Mouse (Mus musculus): ENCODE measurements around the gene Shcbp1l.
"Not testable (repeated sequence)": the region's sequence is repeated elsewhere in the genome, so short reads cannot be mapped to it uniquely, and the experiment has no call there.

Gene Shcbp1l

DNA sequence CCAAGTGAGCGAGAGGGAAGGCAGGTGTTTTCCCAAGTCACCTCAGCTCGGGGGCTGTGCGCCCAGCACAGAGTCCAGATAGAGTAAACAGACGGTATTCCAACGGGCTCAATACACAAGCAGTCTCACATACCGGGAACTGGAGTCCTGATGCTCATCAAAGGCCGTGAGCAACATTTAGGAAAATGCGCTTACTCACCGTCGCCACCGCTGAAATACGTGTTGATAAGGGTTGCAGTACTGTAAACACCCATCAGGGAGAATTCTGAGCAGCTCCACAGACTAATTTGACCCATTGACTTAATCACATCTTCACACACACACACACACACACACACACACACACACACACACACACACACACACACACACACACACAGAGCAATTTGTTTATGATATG lies 691 bp upstream of the Shcbp1l start:
- peak; percentile 33 for DNase-seq (ENCODE audit: low read depth, low spot score)

DNA sequence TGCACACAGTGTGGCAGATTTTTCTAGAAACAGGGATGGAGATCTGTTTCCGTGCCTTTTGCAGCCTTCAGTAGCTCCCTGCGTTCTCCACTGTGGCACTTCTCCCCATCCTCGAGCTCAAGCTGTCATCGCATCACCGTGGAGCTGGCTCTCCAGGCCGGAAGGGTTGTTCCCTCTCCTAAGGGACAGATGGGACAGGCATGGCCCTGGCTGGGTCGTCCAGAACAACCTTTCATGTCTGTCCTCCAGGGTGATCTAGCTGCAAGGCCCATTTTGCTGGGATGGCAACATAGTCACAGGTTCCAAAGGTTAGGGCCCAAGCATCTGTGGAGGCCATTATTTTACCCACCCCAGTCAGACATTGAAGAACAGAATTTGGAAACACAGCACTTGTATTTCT lies 6.2 kb downstream of the Shcbp1l start:
- no peak for DNase-seq (ENCODE audit: low read depth, low spot score)

DNA sequence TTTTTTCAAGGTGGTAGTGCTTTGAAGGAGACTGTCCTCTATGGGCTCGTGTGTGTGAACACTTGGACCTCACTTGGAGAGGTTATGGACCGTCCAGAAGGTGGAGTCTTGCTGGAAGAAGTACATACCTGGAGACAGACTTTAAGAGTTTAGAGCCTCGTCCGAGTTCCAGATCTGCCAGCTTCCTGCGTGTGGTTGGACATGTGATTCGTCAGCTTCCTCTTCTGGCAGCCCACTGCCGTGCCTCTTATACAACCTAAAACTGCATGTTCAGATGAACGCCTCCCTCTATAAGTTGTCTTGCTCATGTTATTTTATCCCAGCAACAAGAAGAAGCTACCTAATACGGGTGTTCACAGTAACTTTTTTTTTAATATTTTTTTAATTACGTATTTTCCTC lies 6.7 kb downstream of the Shcbp1l start:
- DNase-seq (ENCODE audit: low read depth, low spot score), result no peak

DNA sequence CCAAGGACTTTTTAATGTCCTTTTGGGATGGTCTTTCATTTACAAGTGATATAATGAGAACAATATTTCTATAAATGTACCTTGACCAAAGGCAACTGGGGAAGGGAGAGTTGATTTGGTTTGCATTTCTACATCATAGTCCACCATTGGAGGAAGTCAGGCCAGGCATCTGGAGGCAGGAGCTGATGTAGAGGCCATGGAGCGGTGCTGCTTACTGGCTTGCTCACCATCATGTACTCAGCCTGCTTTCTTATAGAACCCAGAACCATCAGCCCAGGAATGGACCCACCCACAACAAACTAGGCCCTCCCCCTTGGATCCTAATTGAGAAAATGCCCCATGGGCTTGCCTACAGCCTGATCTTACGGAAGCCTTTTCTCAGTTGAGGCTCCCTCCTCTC lies 7.4 kb downstream of the Shcbp1l start:
- no peak for DNase-seq (ENCODE audit: low read depth, low spot score)

DNA sequence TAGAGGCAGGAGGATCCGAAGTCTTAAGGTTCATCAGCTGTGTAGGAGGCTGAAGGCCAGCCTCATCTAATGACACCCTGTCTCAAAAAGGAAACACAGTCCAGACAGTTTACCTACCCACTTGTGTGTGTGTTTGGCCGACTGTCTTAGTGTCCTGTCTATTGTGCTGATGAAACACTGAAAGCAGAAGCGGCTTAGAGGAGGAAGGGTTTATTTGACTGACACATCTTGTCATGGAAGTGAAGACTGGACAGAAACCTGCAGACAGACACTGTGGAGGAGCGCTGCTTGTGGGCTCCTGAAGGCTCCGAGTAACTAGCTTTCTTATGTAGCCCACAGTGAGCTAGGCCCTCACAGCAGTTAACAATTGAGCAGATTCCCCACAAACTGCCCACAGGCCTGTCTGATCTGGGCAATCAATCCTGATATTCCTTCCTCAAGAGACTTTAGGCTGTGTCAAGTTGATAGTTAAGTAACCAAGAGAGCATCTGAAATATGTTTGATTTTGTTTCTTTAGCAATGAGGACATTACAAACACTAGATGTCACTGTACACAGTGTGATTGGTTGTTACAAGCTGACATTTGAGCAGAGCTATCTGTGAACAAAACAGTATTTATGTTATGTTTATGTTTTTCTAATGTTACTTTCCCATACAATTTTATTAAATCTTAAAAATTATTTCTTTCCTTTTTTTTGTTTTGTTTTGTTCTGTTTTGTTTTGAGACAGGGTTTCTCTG lies 9.1 kb downstream of the Shcbp1l start:
- no peak for DNase-seq (ENCODE audit: low read depth, low spot score)

DNA sequence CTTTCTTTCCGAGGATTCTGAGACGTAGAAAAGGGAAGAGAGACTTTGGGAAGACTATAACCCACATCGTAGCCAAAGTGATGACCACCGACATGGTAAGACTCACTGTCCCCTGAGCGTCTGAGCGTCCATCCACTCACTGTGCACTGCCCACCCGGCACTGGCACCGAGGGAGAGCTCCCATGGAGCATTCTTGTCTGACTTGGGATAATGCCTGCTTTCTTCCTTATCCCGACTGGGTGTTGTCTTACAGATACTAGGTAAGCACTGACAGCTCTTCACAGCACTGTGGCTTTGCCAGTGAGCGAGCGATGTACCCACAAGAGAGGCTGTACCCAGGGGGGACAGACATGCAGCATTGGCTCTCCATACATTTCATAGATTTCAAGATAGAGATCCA lies 12.6 kb downstream of the Shcbp1l start:
- DNase-seq (ENCODE audit: low read depth, low spot score), result no peak

DNA sequence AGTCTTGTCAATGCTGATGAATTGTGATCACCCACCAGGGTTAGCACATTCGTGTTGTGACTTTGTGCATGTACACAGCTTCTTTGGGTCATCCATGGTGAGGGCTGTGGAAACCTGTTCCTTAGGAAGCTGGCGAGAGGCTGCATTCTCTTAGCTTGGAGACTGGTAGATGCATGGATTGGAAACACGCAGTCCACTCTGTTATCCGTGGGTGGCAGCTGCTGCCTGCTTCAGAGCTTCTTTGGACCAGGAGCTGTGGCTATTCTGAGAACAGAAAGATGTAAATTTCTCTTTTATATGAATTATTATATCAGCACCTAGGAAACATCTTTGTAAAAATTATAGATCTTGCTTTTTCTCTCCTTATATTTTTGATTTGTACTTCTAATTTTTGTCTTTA lies 15.8 kb downstream of the Shcbp1l start:
- DNase-seq (ENCODE audit: low read depth, low spot score), result no peak

DNA sequence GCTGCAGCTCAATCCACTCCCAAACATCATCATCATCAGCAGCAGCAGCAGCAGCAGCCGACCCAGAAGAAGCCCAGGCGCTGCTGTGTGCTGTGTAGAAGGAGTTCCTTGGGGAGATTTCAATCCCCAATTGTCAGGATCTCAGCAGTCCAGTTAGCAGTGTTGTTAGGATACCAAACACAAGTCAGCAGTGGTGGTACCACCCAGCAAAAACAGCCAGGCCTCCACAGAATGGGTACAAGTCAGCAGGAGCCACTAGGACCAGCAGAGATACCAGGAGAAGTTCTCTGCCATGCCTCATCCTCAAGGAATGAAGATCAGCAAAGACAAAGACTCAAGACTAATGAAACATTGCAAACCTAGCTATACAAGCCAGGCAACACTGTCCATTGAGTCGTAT lies 16.7 kb downstream of the Shcbp1l start:
- DNase-seq (ENCODE audit: low read depth, low spot score), result no peak

DNA sequence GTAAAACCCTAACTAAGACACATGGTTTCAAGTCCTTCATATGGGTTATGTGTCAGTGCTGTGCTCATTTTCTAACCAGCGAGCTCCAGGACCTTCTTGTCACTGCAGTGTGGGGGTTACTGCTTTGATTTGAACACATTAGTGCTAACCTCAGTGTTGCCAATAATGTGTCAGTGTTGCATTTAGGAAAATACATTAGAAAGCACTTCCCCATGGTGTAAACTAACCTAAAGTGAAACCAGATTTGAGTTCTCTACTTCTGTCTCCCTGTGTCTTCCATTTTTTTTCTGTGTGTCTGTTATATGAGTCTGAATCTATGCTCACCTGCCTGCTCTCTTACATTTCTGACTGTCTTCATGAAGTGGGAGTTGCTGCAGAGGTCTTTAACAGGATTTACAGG lies 18.1 kb downstream of the Shcbp1l start:
- DNase-seq (ENCODE audit: low read depth, low spot score), result no peak

DNA sequence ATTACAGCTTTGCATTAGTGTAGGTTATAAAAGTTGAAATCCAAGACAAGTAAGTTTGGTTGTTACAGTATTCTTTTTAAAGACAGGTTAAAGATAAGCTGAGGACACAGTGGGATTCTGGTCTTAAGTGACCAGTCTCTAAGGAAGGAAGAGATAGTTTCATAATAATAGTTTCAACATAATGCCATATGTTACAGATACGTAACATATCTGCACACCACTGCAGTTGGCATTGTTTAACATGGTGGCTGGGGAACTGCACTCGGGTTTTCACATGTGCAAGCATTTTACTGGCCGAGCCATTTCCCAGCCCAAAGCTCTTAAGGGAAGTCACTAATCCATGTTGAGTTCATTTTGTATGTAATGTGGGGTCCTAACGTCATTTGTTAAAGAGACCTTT lies 18.7 kb downstream of the Shcbp1l start:
- no peak for DNase-seq (ENCODE audit: low read depth, low spot score)

DNA sequence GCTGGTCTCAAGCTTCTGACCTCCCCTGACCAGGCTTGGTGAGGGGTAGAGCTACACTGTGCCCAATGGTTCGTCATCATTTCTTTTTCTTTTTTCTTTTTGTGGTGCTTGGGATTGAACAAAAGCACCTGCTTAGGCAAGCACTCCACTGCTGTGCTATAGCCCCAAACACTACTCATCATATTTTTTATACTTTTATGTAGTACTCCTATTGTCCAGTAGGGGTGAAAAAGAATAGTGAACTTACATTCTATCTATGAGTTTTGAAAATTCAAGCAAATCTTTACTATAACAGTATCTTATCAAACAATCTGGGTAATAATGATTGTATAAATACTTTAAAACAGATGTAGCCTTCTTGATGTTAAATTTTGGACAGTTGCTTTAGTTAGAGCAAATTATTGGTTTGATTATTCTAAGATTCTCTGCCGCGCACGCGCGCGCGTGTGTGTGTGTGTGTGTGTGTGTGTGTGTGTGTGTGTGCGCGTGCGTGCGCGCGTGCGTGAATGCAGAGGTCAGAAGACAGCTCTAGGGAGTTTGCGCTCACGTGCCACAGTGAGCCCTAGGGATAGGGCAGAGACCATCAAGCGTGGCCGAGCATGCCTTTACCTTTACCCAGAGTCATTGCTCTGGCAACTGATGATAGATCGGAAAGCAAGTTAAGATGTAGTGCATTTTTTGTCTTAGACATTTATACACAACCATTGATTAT lies 21.3 kb downstream of the Shcbp1l start:
- no peak for DNase-seq (ENCODE audit: low read depth, low spot score)

DNA sequence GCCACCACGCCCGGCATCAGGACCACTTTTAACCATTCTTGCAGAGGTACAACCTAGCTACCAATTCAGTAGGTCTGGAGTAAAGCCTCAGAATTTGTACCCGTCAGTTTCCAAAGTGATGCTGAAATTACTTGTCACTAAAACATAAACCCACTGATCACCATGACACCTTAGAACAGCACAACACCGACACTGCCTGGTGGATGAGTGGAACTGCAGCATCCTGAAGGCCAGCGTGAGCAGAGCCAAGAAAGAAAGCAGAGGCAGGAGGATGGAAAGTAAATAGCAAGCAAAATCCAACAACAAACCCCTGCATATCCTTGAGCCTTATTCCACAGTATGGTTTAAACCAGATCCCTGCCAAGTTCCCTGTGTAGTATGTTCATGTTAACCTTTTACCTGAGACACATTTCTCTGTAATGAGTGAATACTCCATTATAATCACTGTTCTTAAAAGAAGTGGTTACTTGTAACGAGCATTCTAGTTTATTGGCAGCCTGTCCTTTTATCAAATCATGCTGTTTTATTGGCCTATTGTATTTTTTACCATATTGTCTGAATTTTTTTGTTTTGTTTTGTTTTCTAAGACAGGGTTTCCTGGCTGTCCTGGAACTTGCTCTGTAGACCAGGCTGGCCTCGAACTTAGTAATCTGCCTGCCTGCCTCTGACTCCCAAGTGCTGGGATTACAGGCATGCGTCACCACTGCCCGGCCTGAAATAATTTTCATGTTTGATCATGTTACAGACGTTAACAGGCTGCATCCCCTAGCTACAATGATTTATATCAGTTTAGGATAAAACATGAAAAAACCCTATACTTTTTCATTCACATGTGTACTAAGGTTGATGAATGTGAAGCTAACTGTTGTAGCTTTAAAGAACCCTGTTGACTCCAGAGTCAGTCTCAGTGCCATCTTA lies 26.5 kb downstream of the Shcbp1l start:
- DNase-seq (ENCODE audit: low read depth, low spot score), result peak; percentile 58

DNA sequence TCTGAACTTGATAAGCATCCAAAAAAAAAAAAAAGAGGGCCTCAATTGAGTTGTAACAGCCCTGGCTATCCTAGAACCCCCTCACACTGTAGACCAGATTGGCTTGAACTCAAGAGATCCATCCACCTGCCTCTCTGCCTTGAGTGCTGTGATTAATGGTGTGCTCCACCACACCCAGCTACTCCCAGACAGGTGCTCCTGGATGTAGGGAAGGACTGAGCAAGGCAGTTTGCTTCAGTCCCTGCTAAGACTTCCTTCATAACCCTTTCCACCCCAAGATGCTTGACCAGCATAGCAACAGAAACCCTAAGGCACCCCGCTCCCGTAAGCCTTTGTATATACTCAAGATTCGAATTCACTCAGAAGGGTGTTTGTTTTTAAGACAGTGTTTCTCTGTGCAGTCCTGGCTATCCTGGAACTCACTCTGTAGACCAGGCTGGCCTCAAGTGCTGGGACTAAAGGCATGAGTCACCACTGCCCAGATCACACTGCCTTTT lies 28.2 kb downstream of the Shcbp1l start:
- DNase-seq (ENCODE audit: low read depth, low spot score), result no peak

DNA sequence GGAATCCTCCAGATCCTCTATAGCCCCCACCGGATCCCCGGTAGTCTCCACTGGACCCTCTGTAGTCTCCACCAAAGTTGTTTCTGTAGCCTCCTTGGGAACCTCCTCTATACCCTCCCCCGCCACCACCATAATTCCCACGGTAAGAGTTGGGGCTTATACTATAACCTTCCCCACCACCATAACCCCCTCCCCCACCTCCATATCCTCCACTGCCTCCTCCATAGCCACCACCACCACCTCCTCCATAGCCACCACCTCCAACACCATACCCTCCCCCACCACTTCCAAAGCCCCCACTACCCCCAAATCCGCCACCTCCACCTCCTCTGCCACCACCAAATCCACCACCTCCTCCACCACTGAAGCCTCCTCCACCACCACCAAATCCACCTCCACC lies 31.2 kb downstream of the Shcbp1l start:
- DNase-seq (ENCODE audit: low read depth, low spot score), result no peak

DNA sequence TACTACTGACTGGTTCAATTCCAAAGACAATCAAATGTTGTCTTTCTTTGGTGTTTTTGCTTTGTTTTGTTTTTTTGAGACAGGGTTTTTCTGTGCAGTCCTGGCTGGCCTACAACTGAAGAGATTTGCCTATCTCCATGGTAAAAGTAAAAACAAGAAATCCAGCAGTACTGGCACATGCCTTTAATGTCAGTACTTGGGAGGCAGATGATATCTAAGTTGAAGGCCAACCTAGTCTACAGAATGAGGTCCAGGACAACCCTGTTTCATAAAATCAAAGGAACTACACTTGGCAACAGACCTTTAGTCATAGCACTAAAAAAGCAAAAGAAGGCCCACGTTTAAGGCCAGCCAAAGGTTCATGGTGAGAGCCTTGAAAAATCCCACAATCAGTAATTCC lies 36.8 kb downstream of the Shcbp1l start:
- DNase-seq (ENCODE audit: low read depth, low spot score), result no peak

DNA sequence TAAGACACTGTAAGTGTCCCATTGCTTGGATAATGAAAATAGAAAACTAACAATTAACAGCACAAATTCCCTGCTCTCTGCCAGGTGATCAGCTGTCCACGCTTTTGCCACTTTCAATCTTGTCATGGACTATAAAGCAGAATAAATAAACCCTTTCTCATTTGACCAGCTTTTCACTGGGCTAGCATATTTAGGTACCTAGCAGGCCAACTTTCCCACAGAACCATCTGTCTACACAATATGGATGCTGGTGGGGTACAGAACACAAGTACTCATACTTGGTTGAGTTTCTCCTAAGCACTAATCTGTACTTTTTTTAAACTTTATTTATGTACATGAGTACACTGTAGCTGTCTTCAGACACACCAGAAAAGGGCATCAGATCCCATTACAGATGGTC lies 54.3 kb downstream of the Shcbp1l start:
- no peak for DNase-seq (ENCODE audit: low read depth, low spot score)

DNA sequence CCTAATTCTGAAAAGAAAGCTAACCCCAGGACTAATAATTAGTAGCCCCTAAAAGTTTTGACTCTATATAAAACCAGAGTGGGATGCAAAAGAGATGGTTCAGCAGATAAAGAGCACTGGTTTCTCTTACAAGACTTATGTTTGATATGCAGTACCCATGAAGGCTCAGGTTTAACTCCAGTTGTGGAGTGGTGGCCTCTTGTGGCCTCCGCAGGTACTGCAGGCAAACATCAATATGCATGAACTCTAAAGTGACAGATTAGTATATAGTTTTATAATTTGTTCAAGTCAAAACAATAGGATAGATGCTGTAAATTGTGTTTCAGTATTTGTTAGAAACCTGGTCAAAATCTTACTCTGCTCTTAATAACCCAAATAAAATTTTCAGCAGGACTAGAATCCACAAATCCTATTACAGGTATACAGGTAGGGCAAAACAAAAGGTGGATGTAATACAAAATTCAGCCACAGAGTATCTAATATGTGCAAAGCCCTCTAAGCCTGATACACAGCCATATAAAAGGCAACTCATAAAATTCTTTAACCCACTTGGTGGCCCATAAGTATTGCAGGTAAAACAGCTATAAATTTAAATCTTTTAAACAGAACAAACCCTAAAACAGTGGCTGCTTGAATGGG lies 55.5 kb downstream of the Shcbp1l start:
- DNase-seq (ENCODE audit: low read depth, low spot score), result peak; percentile 75

DNA sequence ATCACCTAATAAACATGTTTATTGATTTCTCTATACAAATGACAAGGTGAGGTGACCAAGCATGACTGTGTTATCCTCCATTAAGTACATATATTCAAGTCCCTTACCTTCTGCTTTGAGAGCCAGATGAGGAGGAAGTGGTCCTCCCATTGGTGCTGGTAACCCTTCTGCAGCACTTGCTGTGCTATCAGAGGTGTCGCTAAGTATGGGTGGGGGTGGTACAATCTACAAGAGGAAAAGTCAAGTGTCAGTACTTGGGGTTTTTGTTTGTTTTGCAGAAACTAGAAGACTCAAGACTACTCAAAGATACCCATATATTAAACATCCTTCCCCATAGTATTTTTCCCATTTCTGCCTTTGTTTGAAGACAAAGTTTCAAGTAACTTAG lies 56.1 kb downstream of the Shcbp1l start:
- DNase-seq (ENCODE audit: low read depth, low spot score), result no peak

DNA sequence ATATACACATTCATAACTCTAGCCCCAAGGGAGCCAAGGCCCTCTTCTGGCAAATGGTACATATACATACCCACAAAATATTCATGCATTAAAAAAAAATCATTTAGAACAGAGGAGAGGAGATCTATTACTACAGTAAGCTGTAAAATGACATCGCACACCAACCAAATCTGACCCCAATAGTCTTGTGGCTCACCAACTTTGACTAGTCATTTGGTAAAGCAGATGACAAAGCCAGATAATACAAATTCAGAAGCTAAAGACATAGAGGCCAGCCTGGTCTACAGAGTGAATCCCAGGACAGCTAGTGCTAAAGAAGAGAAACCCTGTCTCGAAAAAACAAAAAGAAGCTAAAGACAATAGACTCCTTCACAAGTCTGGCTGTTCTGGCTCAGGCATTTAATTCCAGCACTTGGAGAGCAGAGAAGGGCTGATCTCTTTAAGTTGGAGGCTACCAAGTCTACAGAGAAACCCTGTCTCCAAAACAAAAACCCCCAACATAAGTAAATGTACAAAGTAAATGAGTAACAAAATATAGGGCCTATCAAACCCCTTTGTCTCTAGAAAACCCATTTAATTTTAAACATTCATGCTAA lies 60.3 kb downstream of the Shcbp1l start:
- no peak for DNase-seq (ENCODE audit: low read depth, low spot score)

DNA sequence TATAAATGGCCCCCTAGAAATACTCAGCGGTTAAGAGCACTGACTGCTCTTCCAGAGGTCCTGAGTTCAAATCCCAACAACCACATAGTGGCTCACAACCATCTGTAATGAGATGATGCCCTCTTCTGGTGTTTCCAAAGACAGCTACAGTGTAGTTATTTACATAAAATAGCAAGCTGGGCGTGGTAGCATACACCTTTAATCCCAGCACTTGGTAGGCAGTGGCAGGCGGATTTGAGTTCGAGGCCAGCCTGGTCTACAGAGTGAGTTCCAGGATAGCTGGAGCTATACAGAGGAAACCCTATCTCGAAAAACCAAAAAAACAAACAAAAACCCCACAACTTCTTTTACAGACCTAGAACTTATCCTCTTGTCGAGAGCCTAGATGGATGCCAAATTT lies 61.2 kb downstream of the Shcbp1l start:
- DNase-seq (ENCODE audit: low read depth, low spot score), result not testable (repeated sequence)

DNA sequence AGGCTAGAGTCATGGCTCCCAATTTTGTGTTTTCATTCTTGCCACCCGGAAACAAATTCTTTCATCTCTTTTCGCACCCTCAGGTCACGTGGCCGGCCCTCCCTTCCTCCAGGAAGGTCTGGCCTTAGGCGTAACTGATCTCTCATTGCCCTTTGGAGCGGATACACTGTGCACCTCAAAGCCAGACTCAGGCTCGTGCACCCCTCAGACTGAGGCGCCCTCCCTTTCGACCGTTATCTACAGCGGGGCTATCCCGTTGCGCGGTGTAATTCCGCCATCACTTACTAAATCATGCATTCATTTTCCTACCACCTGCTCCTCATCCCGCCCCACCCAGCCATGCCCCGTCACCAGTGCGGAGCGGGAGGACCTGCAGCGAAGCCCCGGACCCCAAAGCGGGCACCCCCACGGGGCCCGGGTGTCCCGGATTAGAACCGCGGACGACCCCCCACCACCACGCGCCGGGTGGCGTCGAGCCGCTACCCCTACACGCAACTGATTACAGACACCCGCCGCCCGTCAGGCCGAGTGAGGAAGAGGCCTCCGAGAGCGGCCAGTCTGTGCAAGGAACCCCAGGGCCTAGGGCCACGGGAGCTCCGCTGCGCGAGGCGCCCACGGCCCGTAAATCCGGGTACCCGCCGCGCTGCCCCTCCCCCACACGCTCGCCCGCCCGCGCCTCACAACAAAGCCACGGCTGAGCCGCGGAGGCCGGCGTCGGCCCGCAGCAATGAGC lies 62.0 kb downstream of the Shcbp1l start:
- DNase-seq (ENCODE audit: low read depth, low spot score), result peak; percentile 71
